Comparison of ENCODE assay signal across 17 mouse cellular contexts in genomic region chr3:66574321-66574720, GRCm38 (mm10).
DNase-seq lines count a peak whose midpoint lies in the region; ATAC-seq and TF ChIP-seq lines count a peak whose summit lies in the region.
"Had no signal": no experiment of that assay in that cellular context is flagged by ENCODE, and none has a peak within 500 bp of the region (broad histone marks: within the 10 kb centered on the region; RNA-seq: fewer than 3 reads in every experiment).

No protein-coding gene starts in this region.

- peak overlapping the region; percentile 50; the same call in 1 of the 2 replicates for H3K27ac ChIP-seq in limb, embryonic 12.5 days
- no peak overlapping the region for H3K27ac ChIP-seq in limb, embryonic 10.5 days
- peak overlapping the region; percentile 39 for H3K27ac ChIP-seq in embryonic fibroblast, embryonic 13.5 days (ENCODE audit: insufficient read depth, low read length)
- H3K27ac ChIP-seq: forebrain, embryonic 15.5 days; heart, embryonic 13.5 days; hindbrain, embryonic 15.5 days had no signal

- no peak for TF ChIP-seq CTCF in Patski (IDR thresholded peaks at IDR 0.05)
- TF ChIP-seq CTCF in embryonic fibroblast, embryonic 13.5 days (IDR thresholded peaks at IDR 0.05; ENCODE audit: borderline replicate concordance, insufficient read depth, low read length) = no peak

- no peak for DNase-seq in limb, embryonic 10.5 days (ENCODE audit: low spot score)
- peak; percentile 77 for DNase-seq in Patski (ENCODE audit: low read depth, low spot score)
- no peak for DNase-seq in lung, postnatal 14 days
- no peak for DNase-seq in testis, postnatal 14 days (ENCODE audit: low spot score)
- DNase-seq: adrenal gland, postnatal 14 days; cerebellum, adult 18-20 months; cerebellum, postnatal 10 days; gastrocnemius, postnatal 36 days; heart, adult 11 months; heart, postnatal 36 days had no signal

- no peak overlapping the region for H3K9ac ChIP-seq in limb, embryonic 12.5 days (replicated peaks)
- H3K9ac ChIP-seq: forebrain, embryonic 15.5 days; heart, embryonic 13.5 days; hindbrain, embryonic 15.5 days had no signal

- CTCF ChIA-PET in Patski (lab: Charles Lee) = interaction anchor here (0.9 to 1.6 kb wide), 4 partner anchors 12 to 67 kb away, joined by 3 to 4 read pairs (median 4); no protein-coding TSS in a partner anchor

- H3K36me3 ChIP-seq in limb, embryonic 12.5 days = no peaks in the 10 kb centered on the region
- no peaks in the 10 kb centered on the region for H3K36me3 ChIP-seq in limb, embryonic 10.5 days
- H3K36me3 ChIP-seq: forebrain, embryonic 15.5 days; heart, embryonic 13.5 days; hindbrain, embryonic 15.5 days had no signal

- POLR2A ChIA-PET in Patski (lab: Charles Lee) = interaction anchor here (0.6 to 1.7 kb wide), 2 partner anchors 9 to 77 kb away, joined by 5 to 6 read pairs; no protein-coding TSS in a partner anchor

- in situ Hi-C loops in Patski (cut with MboI; ENCODE audit: low pct_unique_long_range_greater_than_20kb) = no loop called here

- no peaks in the 10 kb centered on the region; the same call in 1 of the 2 replicates for H3K9me3 ChIP-seq in limb, embryonic 12.5 days
- H3K9me3 ChIP-seq in limb, embryonic 10.5 days (replicated peaks) = no peaks in the 10 kb centered on the region
- H3K9me3 ChIP-seq: forebrain, embryonic 15.5 days; heart, embryonic 13.5 days; hindbrain, embryonic 15.5 days had no signal

- ATAC-seq in limb, embryonic 12.5 days (ENCODE audit: insufficient number of reproducible peaks, insufficient read depth, low FRiP score, low TSS enrichment, low read depth) = no peak
- ATAC-seq in Patski = peak; percentile 63
- ATAC-seq in CD4-positive, CD25-positive, alpha-beta regulatory T cell, adult 4 months = no peak
- ATAC-seq: activated CD4-positive, CD25-positive, alpha-beta regulatory T cell, adult 4 months; forebrain, embryonic 15.5 days had no signal

- no peak; the same call in 1 of the 2 replicates for TF ChIP-seq POLR2A in embryonic fibroblast, embryonic 13.5 days (IDR thresholded peaks at IDR 0.05; ENCODE audit: low read depth, low read length)

- H3K4me2 ChIP-seq in limb, embryonic 12.5 days = no peak overlapping the region
- H3K4me2 ChIP-seq: forebrain, embryonic 15.5 days; heart, embryonic 13.5 days; hindbrain, embryonic 15.5 days had no signal

- H3K4me3 ChIP-seq in limb, embryonic 12.5 days (replicated peaks) = no peak overlapping the region
- no peak overlapping the region for H3K4me3 ChIP-seq in limb, embryonic 10.5 days
- H3K4me3 ChIP-seq in embryonic fibroblast, embryonic 13.5 days (ENCODE audit: insufficient read depth, low read length) = no peak overlapping the region
- H3K4me3 ChIP-seq: forebrain, embryonic 15.5 days; heart, embryonic 13.5 days; hindbrain, embryonic 15.5 days had no signal

- 57% methylated on average over 8 of the region's 8 CpGs for WGBS in limb, embryonic 12.5 days
- 86% methylated on average over 8 of the region's 8 CpGs for WGBS in limb, embryonic 10.5 days

- peaks cover 18% of the 10 kb centered on the region for H3K4me1 ChIP-seq in limb, embryonic 12.5 days (replicated peaks)
- peaks cover 12% of the 10 kb centered on the region for H3K4me1 ChIP-seq in limb, embryonic 10.5 days
- peaks cover 10% of the 10 kb centered on the region for H3K4me1 ChIP-seq in embryonic fibroblast, embryonic 13.5 days (ENCODE audit: control insufficient read depth, insufficient read depth, low read length)
- H3K4me1 ChIP-seq: forebrain, embryonic 15.5 days; hindbrain, embryonic 15.5 days had no signal

- H3K27me3 ChIP-seq in limb, embryonic 12.5 days = no peaks in the 10 kb centered on the region; the same call in 1 of the 2 replicates
- no peaks in the 10 kb centered on the region for H3K27me3 ChIP-seq in limb, embryonic 10.5 days (ENCODE audit: low read depth, poor library complexity, severe bottlenecking)
- H3K27me3 ChIP-seq in Patski = no peaks in the 10 kb centered on the region
- H3K27me3 ChIP-seq: forebrain, embryonic 15.5 days; heart, embryonic 13.5 days; hindbrain, embryonic 15.5 days had no signal
